Mouse (Mus musculus): ENCODE measurements at regions not wholly inside any gene's neighbourhood (a gene's known extent, or its start where the extent isn't known, plus 50 kb on each side); places are given as distances from the start of the nearest gene placed in this dataset.

DNA sequence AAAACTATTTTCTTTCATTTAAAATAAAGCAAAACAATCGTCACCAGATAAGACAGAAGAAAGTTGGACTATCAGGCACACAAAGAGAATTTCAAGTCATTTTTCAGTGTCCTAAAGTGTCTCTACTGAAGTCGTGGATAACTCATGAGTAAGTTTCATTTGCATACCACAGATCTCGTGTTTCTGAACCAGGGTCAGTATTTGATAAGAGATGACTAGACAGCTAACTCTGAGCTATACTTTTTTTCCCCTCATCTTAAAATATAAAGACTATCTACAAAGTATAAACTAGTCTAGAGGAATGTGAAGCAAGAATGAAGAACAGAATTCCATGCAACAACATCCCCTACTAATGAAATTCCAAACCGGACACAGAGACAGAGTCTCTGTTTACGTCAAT lies 60.9 kb upstream of the Paip1 start:
- no peak for DNase-seq

GRCm38 (mm10) chr13:119378404-119379037 lies 49.9 kb upstream of the Paip1 start:
- DNase-seq, result peak; percentile 77

All from liver (tissue).